Mouse (Mus musculus) lung, postnatal 14 days (tissue): ENCODE measurements around the gene Spint2.
A peak's percentile ranks its signal among the peaks of the same experiment; 100 is the strongest.

Experiments used
- DNase-seq: peaks from one replicate; pipeline ENCODE4 v3.0.0; 2021

Gene Spint2

GRCm38 (mm10) chr7:29279261-29279660 lies 2.5 kb downstream of the Spint2 start:
- no peak for DNase-seq

GRCm38 (mm10) chr7:29277510-29277909 lies 4.2 kb downstream of the Spint2 start:
- no peak for DNase-seq

- no peak for DNase-seq
These were observed 5.0 kb downstream of the Spint2 start for GRCm38 (mm10) chr7:29276715-29277114.

- no peak for DNase-seq
These were observed 9.8 kb downstream of the Spint2 start for GRCm38 (mm10) chr7:29271687-29272465.

- DNase-seq, result no peak
These were observed 11.3 kb downstream of the Spint2 start for GRCm38 (mm10) chr7:29270445-29270844.

GRCm38 (mm10) chr7:29266931-29267330 lies 14.8 kb downstream of the Spint2 start:
- no peak for DNase-seq

GRCm38 (mm10) chr7:29265636-29266035 lies 16.1 kb downstream of the Spint2 start:
- no peak for DNase-seq

GRCm38 (mm10) chr7:29263831-29264230 lies 17.9 kb downstream of the Spint2 start:
- no peak for DNase-seq

GRCm38 (mm10) chr7:29262151-29262550 lies 19.6 kb downstream of the Spint2 start:
- DNase-seq, result no peak

GRCm38 (mm10) chr7:29259781-29260730 lies 21.7 kb downstream of the Spint2 start:
- no peak for DNase-seq

GRCm38 (mm10) chr7:29257368-29257767 lies 24.3 kb downstream of the Spint2 start:
- peak; percentile 79 for DNase-seq

- DNase-seq, result no peak
These were observed 25.8 kb downstream of the Spint2 start for GRCm38 (mm10) chr7:29255875-29256274.

- DNase-seq, result no peak
These were observed 27.9 kb downstream of the Spint2 start for GRCm38 (mm10) chr7:29253842-29254241.

- no peak for DNase-seq
These were observed 30.5 kb downstream of the Spint2 start for GRCm38 (mm10) chr7:29251166-29251565.

- DNase-seq, result peak; percentile 46
These were observed 33.4 kb downstream of the Spint2 start, which contains the start of gene 2200002D01Rik for GRCm38 (mm10) chr7:29248261-29248841. Gene 2200002D01Rik (minus strand): TSS chr7:29248466.

- DNase-seq, result peak; percentile 32
These were observed 34.0 kb downstream of the Spint2 start for GRCm38 (mm10) chr7:29247706-29248105.

- DNase-seq, result peak; percentile 89
These were observed 34.4 kb downstream of the Spint2 start for GRCm38 (mm10) chr7:29247314-29247700.

- DNase-seq, result no peak
These were observed 34.9 kb downstream of the Spint2 start for GRCm38 (mm10) chr7:29246619-29247313.

GRCm38 (mm10) chr7:29246015-29246414 lies 35.7 kb downstream of the Spint2 start:
- DNase-seq, result no peak

- DNase-seq, result peak; percentile 41
These were observed 36.8 kb downstream of the Spint2 start for GRCm38 (mm10) chr7:29244732-29245416.

GRCm38 (mm10) chr7:29238019-29238967 lies 43.4 kb downstream of the Spint2 start, which contains the start of gene Yif1b:
Gene Yif1b (plus strand): TSS chr7:29238329.
- DNase-seq, result peak; percentile 98
